Mouse (Mus musculus): ENCODE results near the gene Ubr2. TPM values are rescaled to one million over a fixed set of nuclear protein-coding genes. Genes with fewer than 3 reads are reported as not detected.

Ubr2 gene
- total RNA-seq, 2 experiments from 2014 or later = 37.7 to 44.1 TPM

GRCm38 (mm10) chr17:47005741-47006405 lies 4.5 kb downstream of the Ubr2 start:
- DNase-seq (ENCODE audit: low spot score in 2 of 2) = no peak

- DNase-seq (ENCODE audit: low spot score in 2 of 2) = no peak
Measured at GRCm38 (mm10) chr17:47003305-47003704, 7.1 kb downstream of the Ubr2 start.

GRCm38 (mm10) chr17:47002401-47002800 lies 8.0 kb downstream of the Ubr2 start:
- DNase-seq (ENCODE audit: low spot score in 2 of 2) = no peak

- no peak for DNase-seq (ENCODE audit: low spot score in 2 of 2)
Measured at GRCm38 (mm10) chr17:46998840-46999239, 11.5 kb downstream of the Ubr2 start.

- DNase-seq (ENCODE audit: low spot score in 2 of 2) = no peak
Measured at GRCm38 (mm10) chr17:46996484-46996883, 13.9 kb downstream of the Ubr2 start.

- DNase-seq (ENCODE audit: low spot score in 2 of 2) = no peak
Measured at GRCm38 (mm10) chr17:46995621-46996020, 14.7 kb downstream of the Ubr2 start.

GRCm38 (mm10) chr17:46994641-46995398 lies 15.5 kb downstream of the Ubr2 start:
- no peak for DNase-seq (ENCODE audit: low spot score in 2 of 2)

GRCm38 (mm10) chr17:46993625-46994024 lies 16.7 kb downstream of the Ubr2 start:
- no peak for DNase-seq (ENCODE audit: low spot score in 2 of 2)

- no peak for DNase-seq (ENCODE audit: low spot score in 2 of 2)
Measured at GRCm38 (mm10) chr17:46987631-46988030, 22.7 kb downstream of the Ubr2 start.

GRCm38 (mm10) chr17:46980050-46980449 lies 30.3 kb downstream of the Ubr2 start:
- DNase-seq (ENCODE audit: low spot score in 2 of 2) = no peak

GRCm38 (mm10) chr17:46975183-46975582 lies 35.2 kb downstream of the Ubr2 start:
- peak in 1 of 2 experiments; percentile 39 for DNase-seq (ENCODE audit: low spot score in 2 of 2)

GRCm38 (mm10) chr17:46972603-46973002 lies 37.8 kb downstream of the Ubr2 start:
- DNase-seq (ENCODE audit: low spot score in 2 of 2) = no peak

GRCm38 (mm10) chr17:46966892-46967291 lies 43.5 kb downstream of the Ubr2 start:
- no peak for DNase-seq (ENCODE audit: low spot score in 2 of 2)

- DNase-seq (ENCODE audit: low spot score in 2 of 2) = no peak
Measured at GRCm38 (mm10) chr17:46963186-46963585, 47.2 kb downstream of the Ubr2 start.

GRCm38 (mm10) chr17:46962153-46962552 lies 48.2 kb downstream of the Ubr2 start:
- DNase-seq (ENCODE audit: low spot score in 2 of 2) = no peak

- no peak for DNase-seq (ENCODE audit: low spot score in 2 of 2)
Measured at GRCm38 (mm10) chr17:46960216-46960615, 50.1 kb downstream of the Ubr2 start.

GRCm38 (mm10) chr17:46958045-46958444 lies 52.3 kb downstream of the Ubr2 start:
- no peak for DNase-seq (ENCODE audit: low spot score in 2 of 2)

- no peak for DNase-seq (ENCODE audit: low spot score in 2 of 2)
Measured at GRCm38 (mm10) chr17:46946276-46946675, 64.1 kb downstream of the Ubr2 start.

GRCm38 (mm10) chr17:46942421-46942820 lies 67.9 kb downstream of the Ubr2 start:
- no peak for DNase-seq (ENCODE audit: low spot score in 2 of 2)

GRCm38 (mm10) chr17:46940461-46940860 lies 69.9 kb downstream of the Ubr2 start:
- DNase-seq (ENCODE audit: low spot score in 2 of 2) = no peak

- DNase-seq (ENCODE audit: low spot score in 2 of 2) = peak in 1 of 2 experiments; percentile 53
Measured at GRCm38 (mm10) chr17:46933557-46934348, 76.6 kb downstream of the Ubr2 start.

- DNase-seq (ENCODE audit: low spot score in 2 of 2) = no peak
Measured at GRCm38 (mm10) chr17:46932961-46933360, 77.4 kb downstream of the Ubr2 start.
